Mouse (Mus musculus): ENCODE measurements around the gene Manf. TPM values are rescaled to one million over a fixed set of nuclear protein-coding genes. Genes with fewer than 3 reads are reported as not detected.

Gene Manf
- total RNA-seq (2021): 240 and 250 TPM in 2 replicates
- long read RNA-seq, transcript Manf-202 (4 exons, 2,247 nt): major isoform, 99 of 124 reads
- long read RNA-seq, partial matches to known transcripts: 0 of 124 reads
- long read RNA-seq, other reads (novel, unspliced or antisense): 23 of 124 reads

- peak; percentile 96 for DNase-seq
Measured at GRCm38 (mm10) chr9:106891829-106892551, at the start of gene Manf. Gene Manf (minus strand): TSS chr9:106891979.

GRCm38 (mm10) chr9:106934998-106935397 is 43.2 kb upstream of the Manf start:
- DNase-seq: no peak

DNA sequence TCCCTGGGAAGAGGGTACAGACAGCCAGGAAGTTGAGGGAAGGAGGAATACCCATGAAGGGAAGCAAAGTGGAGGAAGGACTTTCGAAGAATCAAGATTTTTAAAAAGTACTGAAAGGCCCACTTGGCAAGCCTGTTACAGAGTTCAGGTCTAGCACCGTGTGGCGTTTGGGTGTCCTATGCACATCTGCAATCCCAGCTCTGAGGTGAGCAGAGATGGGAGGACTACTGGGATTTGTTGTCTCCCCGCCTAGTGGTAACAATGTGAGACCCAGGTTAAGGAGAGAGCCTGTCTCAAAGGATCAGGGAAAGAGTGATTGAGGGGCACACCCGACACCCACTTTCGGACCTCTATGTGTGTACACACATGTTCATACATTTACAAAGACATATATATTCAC is 23.1 kb upstream of the Manf start:
- DNase-seq: no peak

- no peak for DNase-seq
Measured at GRCm38 (mm10) chr9:106913759-106914158, 22.0 kb upstream of the Manf start.

DNA sequence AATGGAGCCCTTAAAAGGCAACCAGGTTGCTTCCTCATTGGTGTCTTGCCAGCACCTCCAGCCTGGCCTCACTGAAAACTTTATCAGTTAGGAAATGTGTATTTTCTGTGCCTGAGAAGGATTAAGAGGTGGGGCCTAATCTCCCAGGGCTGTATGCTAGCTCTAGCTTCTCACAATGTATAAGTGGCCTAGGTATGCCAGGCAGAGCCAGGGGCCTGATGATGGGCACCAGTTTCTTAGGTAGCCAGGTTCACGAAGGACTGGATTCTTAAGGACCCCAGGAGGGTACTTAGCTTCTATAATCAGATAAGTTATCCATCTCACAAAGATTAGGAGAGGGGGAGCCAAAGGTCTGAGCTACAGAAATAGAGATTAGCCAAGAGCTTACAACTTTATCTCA is 19.8 kb upstream of the Manf start:
- no peak for DNase-seq

DNA sequence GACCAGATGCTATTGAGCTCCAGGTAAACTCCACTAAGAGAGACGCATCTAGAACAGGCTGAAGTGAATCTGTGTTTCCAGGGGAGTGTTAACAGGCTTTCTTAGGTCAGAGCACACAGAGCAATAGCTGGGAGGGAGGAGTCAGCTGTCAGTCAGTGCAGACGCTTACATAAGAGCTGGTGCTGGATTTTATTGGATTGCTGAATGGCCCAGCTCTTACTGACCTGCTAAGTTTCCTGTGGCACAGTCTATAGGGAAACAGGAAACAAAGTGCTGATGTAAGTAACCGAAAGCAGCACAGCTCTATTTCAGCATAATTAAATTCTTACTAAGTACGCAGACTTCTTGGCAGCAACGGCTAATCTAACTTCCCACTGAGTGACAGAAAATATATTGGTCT is 16.9 kb upstream of the Manf start:
- no peak for DNase-seq

DNA sequence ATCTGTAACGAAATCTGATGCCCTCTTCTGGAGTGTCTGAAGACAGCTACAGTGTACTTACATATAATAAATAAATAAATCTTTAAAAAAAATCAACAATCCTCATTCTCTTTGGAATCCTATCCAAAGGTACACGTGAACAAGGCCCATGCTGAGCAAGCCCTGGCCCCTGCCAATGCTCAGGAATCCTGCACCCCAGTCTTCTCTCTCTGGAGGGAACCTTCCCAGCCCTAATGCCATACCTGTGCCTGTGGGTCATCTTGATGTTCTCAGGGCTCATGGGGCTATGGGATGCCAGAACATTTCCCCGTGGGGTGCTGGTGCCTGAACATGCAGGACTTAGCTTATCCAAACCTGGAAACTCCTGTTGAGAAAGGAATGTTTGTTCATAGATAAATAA is 16.4 kb upstream of the Manf start:
- DNase-seq: no peak

DNA sequence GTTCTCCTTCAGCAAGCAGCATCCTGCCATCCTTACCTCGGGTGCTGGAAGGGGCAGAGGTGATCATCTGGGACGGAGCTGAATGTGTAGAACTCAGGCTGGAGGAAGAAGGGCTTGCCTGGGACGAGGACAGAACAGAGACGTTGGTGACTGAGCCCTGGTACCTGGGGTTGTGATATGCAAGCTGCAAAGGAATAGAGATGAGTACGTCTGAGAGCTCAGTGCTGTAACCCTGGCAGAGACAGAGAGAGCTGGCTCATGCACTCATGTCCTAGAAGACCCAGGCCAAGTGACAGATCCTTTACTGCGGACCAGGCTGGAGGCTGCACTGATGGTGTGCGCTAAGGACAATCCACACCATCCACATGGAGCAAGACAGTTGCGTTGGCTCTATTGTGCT is 14.8 kb upstream of the Manf start:
- DNase-seq: no peak

DNA sequence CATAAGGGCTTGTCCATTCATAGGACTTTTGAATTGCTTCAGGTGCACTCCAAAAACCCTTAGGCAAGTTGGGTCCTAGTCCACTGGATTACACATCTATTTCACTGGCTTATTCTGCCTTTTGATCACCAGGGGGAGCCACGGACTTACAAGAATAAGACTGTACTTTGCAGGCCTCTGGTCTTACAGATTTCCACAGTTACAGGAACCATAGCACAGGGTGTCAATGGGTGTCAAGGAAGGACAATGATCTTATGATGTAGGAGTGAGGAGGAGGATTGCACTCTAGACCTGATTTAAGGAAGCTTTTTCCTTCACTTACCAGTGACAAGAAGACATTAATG is 12.0 kb upstream of the Manf start:
- peak; percentile 21 for DNase-seq

DNA sequence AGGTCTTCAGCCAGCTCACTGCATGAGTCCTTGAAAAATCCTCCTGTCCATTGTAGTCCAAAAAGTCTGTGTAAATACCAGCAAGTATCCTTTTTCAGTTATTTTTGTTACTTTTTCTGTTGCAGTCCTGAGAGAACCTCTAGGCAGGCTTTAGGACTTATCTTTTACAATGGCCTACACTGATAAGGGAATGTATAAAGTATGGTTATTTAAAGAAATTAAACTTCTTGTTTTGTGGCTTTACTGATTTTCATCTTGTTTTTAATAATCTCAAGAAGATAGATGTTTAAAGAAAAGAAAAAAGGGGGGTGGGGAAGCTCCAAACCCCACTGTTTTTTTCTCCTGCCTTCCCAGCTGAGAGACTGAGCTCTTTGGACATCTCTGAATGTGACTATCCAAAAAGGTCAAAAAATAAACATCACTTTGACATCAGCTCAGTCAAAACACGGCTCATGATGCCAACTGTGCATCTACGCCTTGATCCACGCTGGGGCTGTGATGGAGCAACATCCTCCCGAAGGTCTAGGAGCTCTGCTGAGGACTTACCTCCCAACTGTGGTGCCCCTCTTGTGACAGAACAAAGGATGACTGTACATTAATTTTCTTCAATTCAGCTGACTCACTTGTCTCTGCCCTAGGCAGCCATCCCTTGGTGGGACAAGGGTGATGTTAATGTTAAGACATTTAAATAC is 11.5 kb upstream of the Manf start:
- no peak for DNase-seq

DNA sequence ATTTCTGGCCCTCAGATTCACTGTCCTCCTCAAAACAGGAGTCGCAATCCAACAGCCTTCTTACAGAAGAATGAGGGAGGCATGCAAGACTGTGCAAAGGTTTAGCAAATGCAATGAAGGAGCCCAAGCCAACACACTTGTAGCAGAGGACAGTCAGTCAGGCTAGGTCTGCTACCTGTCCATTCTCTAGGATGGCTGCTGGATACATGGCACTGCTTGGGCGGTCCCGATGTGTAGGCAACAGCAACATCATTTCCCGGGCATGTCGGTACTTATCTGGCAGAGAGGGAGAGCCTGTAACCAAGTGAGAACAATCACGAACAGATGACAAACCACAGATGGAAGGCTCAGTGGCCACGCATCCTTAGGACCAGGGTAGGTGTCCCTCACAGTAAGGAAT is 9.8 kb upstream of the Manf start:
- DNase-seq: no peak

DNA sequence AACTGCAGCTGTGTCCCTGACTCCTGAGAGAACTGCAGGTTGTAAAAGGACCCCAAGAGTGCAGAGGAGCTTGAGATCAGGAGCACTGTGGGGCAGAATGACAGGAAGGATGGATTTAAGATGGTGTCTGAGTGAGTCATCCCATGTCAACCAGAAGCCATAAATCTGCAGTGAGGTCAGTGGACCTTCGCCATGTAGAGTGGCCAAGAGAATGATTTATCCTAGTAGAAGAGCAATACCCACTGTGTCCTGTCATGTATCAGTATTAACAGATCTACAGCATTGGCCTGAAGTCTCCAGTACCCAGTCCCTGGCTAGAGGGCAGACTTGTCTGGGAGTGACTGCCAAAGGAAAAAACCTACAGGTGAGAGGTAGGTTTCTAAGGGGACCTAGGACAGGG is 7.1 kb upstream of the Manf start:
- no peak for DNase-seq

DNA sequence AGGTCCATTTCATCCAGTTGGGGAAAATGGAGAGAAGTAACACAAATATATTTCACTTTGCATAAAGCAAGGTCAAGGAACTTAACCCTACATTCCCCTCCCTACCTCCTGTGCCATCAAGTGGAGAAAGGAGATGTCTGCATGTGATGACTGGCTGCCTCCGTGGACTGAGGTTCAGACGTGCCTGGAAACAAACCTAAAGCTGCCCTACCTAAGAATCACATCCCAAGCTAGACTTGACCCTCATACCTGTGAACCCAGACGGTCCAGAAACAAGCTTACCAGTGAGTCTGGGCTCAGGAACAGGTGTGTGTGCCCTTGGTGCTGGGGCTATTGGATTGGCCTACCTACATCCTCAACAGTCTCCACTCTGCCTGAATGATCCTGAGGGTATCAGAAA is 1.5 kb upstream of the Manf start:
- DNase-seq: no peak

- DNase-seq: no peak
Measured at GRCm38 (mm10) chr9:106892552-106892875, 735 bp upstream of the Manf start.

DNA sequence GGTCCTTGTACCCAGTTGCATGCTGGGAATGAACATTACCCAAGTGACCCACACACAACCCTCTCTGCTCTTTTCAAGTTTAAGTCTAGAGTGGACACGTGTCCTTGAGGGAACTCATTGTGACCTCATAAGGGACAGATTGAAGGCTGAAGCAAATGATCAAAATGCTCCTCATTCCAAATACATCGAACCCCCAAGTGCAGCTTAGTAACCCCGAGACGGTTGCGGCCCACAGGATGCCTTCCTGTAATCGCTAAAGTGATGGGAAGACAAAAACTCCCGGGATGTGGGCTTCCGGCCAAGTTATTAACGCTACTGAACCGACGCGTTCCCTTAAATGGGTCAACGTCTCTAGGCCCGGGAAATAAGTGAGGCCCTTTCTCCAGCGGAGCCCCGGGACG is 438 bp downstream of the Manf start:
- no peak for DNase-seq

DNA sequence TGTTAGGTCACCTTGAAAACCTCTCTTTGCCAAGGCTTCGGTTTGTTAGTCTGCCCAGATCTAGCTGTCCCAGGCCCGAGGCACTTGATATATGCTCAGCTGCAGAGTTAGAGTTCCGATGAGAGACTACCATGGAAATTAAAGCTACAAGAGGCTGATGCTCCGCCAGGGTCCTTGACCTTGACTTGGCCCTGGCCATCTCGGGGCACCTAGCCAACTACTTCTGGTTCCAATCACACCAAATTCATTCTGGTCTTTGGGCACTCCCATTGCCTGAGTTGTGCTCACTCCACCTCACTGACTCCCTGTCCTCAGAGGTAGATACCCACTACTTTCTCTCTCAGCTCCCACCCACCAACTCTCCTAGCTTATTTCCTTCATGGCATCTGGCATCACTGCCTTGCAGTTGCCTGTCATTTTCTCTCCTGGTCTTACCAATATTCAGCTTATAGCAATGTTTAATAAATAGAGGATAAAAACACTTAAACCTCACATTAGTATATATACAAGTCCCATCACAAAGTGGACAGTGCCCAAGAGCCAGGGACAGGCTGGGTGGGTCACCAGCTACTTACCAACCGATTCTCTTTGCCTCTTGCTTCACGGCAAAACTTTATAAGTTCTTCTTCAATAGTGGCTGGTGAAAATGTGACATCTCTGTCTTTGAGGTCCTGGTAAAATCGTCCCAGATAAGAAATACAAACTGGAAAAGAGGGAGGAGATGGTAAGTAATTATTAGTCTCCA is 1.1 kb downstream of the Manf start:
- DNase-seq: peak; percentile 67

GRCm38 (mm10) chr9:106889321-106889720 is 2.5 kb downstream of the Manf start:
- no peak for DNase-seq

DNA sequence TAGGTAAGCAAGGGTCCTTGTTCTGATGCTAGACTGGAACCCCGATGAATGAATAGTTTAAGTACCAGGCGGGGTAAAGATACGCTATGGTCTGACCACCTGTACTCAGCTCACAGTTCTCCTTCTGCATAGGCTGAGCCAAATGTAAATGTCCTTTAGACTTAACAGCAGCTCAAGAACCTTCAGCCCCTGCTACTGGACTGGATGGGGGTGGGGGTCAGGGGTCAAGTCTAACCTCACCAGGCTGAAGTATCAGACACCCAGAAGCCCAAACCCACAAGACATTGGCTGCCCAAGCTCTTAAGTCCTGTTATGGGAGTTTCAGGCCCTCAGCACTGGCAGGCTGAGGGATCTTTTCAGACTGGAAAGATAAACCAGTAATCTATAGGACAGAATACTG is 3.4 kb downstream of the Manf start:
- DNase-seq: no peak

- peak; percentile 98 for DNase-seq
Measured at GRCm38 (mm10) chr9:106886828-106887702, 4.7 kb downstream of the Manf start, which contains the start of gene Rbm15b. Gene Rbm15b (minus strand): TSS chr9:106887428.

DNA sequence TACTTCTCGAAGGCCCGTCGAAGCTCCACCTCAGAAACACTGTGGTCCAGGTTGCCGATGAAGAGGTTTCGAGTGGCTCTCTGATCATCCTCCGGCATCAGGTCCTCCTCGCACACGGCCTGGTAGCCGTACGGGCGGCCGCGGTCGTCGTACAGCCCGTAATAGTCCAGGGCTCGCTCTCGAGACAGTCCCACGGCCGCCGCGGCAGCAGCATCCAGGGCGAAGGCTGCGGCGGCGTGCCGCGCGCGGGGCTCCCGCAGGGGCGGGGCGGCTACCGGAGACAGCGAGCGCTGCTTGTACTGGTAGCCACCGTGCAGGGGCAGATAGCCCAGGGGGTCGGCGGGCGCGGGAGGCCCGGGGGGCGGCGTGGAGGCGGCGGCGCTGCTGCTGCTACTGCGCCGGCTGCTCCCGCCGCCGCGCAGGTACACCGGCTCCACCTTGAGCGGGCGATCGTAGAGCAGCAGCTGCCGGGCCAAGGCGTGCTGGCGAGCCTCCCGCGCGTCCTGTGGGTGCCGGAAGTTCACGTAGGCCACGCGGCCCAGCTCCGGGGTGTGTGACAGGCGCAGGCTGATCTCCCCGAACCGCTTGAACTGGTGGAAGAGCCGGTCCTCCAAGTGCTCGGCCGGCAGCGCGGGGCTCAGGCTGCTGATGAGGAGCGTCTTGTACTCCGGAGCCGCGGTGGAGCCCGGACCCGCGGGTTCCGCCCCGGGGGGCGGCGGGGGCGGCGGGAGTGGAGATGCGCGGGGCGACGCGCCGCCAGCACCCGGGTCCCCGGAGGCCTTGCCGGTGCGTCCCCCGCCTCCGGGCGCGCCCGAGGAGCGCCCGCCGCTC is 5.7 kb downstream of the Manf start:
- peak; percentile 59 for DNase-seq

All from adrenal gland, postnatal 25 days (tissue).